Mouse (Mus musculus): ENCODE measurements around the gene Slc44a1.

GRCm38 (mm10) chr4:53617968-53618367 lies 177.8 kb downstream of the Slc44a1 start:
- TF ChIP-seq CTCF (IDR thresholded peaks at IDR 0.05; ENCODE audit: extremely low read depth, insufficient read length, insufficient replicate concordance, low read depth, low read length): no peak
- TF ChIP-seq POLR2A (IDR thresholded peaks at IDR 0.05; ENCODE audit: low read depth, low read length): no peak

Data from small intestine, adult 2 months (tissue).